Mouse (Mus musculus): ENCODE data around the gene Etl4.
"Not testable (repeated sequence)": the region's sequence is repeated elsewhere in the genome, so short reads cannot be mapped to it uniquely, and the experiment has no call there.

Etl4 gene

GRCm38 (mm10) chr2:20125914-20126313, 216.3 kb downstream of the Etl4 start:
- ChIA-PET POLR2A (interaction anchor here in 1 of 4 experiments (0.6 kb wide), 1 partner anchor 1245 kb away, joined by 6 read pairs; no protein-coding TSS in a partner anchor), CTCF (interaction anchor here in 1 of 4 experiments (0.6 kb wide), 1 partner anchor 11 kb away, joined by 3 read pairs; no protein-coding TSS in a partner anchor)

- POLR2A ChIA-PET: interaction anchor here in 3 of 4 experiments (0.6 to 0.7 kb wide), 4 partner anchors 263 to 1732 kb away, joined by 3 to 5 read pairs (median 4); no protein-coding TSS in a partner anchor
- CTCF ChIA-PET: interaction anchor here in 1 of 4 experiments (0.8 kb wide), 1 partner anchor 30 kb away, joined by 3 read pairs; no protein-coding TSS in a partner anchor
Observed at GRCm38 (mm10) chr2:20131792-20132191, 222.2 kb downstream of the Etl4 start.

- POLR2A ChIA-PET: interaction anchor here in 1 of 4 experiments (1.1 kb wide), 1 partner anchor 71 kb away, joined by 3 read pairs; no protein-coding TSS in a partner anchor
- CTCF ChIA-PET: no interaction called here
Observed at GRCm38 (mm10) chr2:20138426-20138825, 228.8 kb downstream of the Etl4 start.

GRCm38 (mm10) chr2:20145368-20145767, 235.8 kb downstream of the Etl4 start:
- ChIA-PET CTCF (interaction anchor here in 1 of 4 experiments (0.7 kb wide), 1 partner anchor 634 kb away, joined by 3 read pairs; no protein-coding TSS in a partner anchor), POLR2A (interaction anchor here in 1 of 4 experiments (0.7 kb wide), 1 partner anchor 1321 kb away, joined by 7 read pairs; no protein-coding TSS in a partner anchor)

- ChIA-PET CTCF (no interaction called here), POLR2A (no interaction called here)
Observed at GRCm38 (mm10) chr2:20167073-20167472, 257.5 kb downstream of the Etl4 start.

GRCm38 (mm10) chr2:20167566-20167965, 258.0 kb downstream of the Etl4 start:
- CTCF ChIA-PET: no interaction called here
- POLR2A ChIA-PET: no interaction called here

GRCm38 (mm10) chr2:20168156-20168555, 258.6 kb downstream of the Etl4 start:
- ChIA-PET CTCF (no interaction called here), POLR2A (no interaction called here)

GRCm38 (mm10) chr2:20176456-20177184, 267.0 kb downstream of the Etl4 start:
- CTCF ChIA-PET: interaction anchor here in 1 of 4 experiments (0.6 kb wide), 1 partner anchor 72 kb away, joined by 3 read pairs; no protein-coding TSS in a partner anchor
- POLR2A ChIA-PET: interaction anchor here in 3 of 4 experiments (0.8 to 1.8 kb wide), 3 partner anchors 33 kb away, joined by 3 to 13 read pairs (median 6); no protein-coding TSS in a partner anchor

GRCm38 (mm10) chr2:20177236-20177635, 267.7 kb downstream of the Etl4 start:
- POLR2A ChIA-PET: interaction anchor here in 2 of 4 experiments (0.8 to 1.8 kb wide), 2 partner anchors 32 kb away, joined by 6 to 13 read pairs; no protein-coding TSS in a partner anchor
- CTCF ChIA-PET: interaction anchor here in 1 of 4 experiments (0.6 kb wide), 1 partner anchor 73 kb away, joined by 3 read pairs; no protein-coding TSS in a partner anchor

- CTCF ChIA-PET: not testable (repeated sequence)
- POLR2A ChIA-PET: interaction anchor here in 1 of 4 experiments (1.2 kb wide), 1 partner anchor 29 kb away, joined by 5 read pairs; no protein-coding TSS in a partner anchor
Observed at GRCm38 (mm10) chr2:20180561-20180960, 271.0 kb downstream of the Etl4 start.

- POLR2A ChIA-PET, CTCF ChIA-PET: not testable (repeated sequence)
Observed at GRCm38 (mm10) chr2:20187223-20187622, 277.6 kb downstream of the Etl4 start.

- ChIA-PET CTCF (no interaction called here), POLR2A (no interaction called here)
Observed at GRCm38 (mm10) chr2:20203011-20203410, 293.4 kb downstream of the Etl4 start.

GRCm38 (mm10) chr2:20206647-20207046, 297.1 kb downstream of the Etl4 start:
- ChIA-PET POLR2A (interaction anchor here in 1 of 4 experiments (1.0 kb wide), 1 partner anchor 447 kb away, joined by 3 read pairs; no protein-coding TSS in a partner anchor), CTCF (no interaction called here)

GRCm38 (mm10) chr2:20208683-20209194, 299.2 kb downstream of the Etl4 start:
- ChIA-PET POLR2A (interaction anchor here (0.6 to 2.1 kb wide), 22 partner anchors 13 to 760 kb away, joined by 3 to 18 read pairs (median 4); partner anchors contain the start of gene Arhgap21 (in 2 of the 4)), CTCF (interaction anchor here in 1 of 4 experiments (0.5 kb wide), 1 partner anchor 547 kb away, joined by 3 read pairs; no protein-coding TSS in a partner anchor)

- CTCF ChIA-PET: interaction anchor here in 2 of 4 experiments (0.5 to 0.7 kb wide), 3 partner anchors 546 to 1718 kb away, joined by 3 read pairs; partner anchors contain the start of gene Gpr158 (in 1 of the 2)
Observed at GRCm38 (mm10) chr2:20209359-20209758, 299.8 kb downstream of the Etl4 start.

GRCm38 (mm10) chr2:20216275-20216674, 306.7 kb downstream of the Etl4 start:
- ChIA-PET CTCF (no interaction called here), POLR2A (no interaction called here)

More at GRCm38 (mm10) chr2:20209359-20209758, 299.8 kb downstream of the Etl4 start:
- POLR2A ChIA-PET: interaction anchor here (0.6 to 2.1 kb wide), 29 partner anchors 13 to 759 kb away, joined by 3 to 18 read pairs (median 4); partner anchors contain the start of genes Arhgap21 (in 2 of the 4) and Otud1 (in 1 of the 4)

- ChIA-PET POLR2A (no interaction called here), CTCF (no interaction called here)
Observed at GRCm38 (mm10) chr2:20216686-20217437, 307.3 kb downstream of the Etl4 start.

- CTCF ChIA-PET: no interaction called here
- POLR2A ChIA-PET: no interaction called here
Observed at GRCm38 (mm10) chr2:20231371-20231770, 321.8 kb downstream of the Etl4 start.

- ChIA-PET POLR2A (no interaction called here), CTCF (no interaction called here)
Observed at GRCm38 (mm10) chr2:20248043-20248664, 338.6 kb downstream of the Etl4 start.
